Mouse (Mus musculus): Measurements from ENCODE around the gene Nectin4.

Gene Nectin4

GRCm38 (mm10) chr1:171410231-171410630 is 40.3 kb downstream of the Nectin4 start:
- in situ Hi-C loops (cut with MboI; ENCODE audit: unreplicated experiment in 2 of 2) = no loop called here

GRCm38 (mm10) chr1:171410947-171411484 is 41.1 kb downstream of the Nectin4 start, which contains the start of gene Usf1:
TSS of gene Usf1 (plus strand) at chr1:171411313.
- in situ Hi-C loops (cut with MboI; ENCODE audit: unreplicated experiment in 2 of 2) = no loop called here

- in situ Hi-C loops (cut with MboI; ENCODE audit: unreplicated experiment in 2 of 2) = no loop called here
Observed at GRCm38 (mm10) chr1:171411492-171411941, 41.6 kb downstream of the Nectin4 start.

- in situ Hi-C loops (cut with MboI; ENCODE audit: unreplicated experiment in 2 of 2) = no loop called here
Observed at GRCm38 (mm10) chr1:171412001-171412441, 42.1 kb downstream of the Nectin4 start.

- in situ Hi-C loops (cut with MboI; ENCODE audit: unreplicated experiment in 2 of 2) = no loop called here
Observed at GRCm38 (mm10) chr1:171412446-171412845, 42.5 kb downstream of the Nectin4 start.

- in situ Hi-C loops (cut with MboI; ENCODE audit: unreplicated experiment in 2 of 2) = no loop called here
Observed at GRCm38 (mm10) chr1:171413608-171414007, 43.7 kb downstream of the Nectin4 start.

GRCm38 (mm10) chr1:171418660-171419059 is 48.8 kb downstream of the Nectin4 start, which contains the start of gene Tstd1:
TSS of gene Tstd1 (plus strand) at chr1:171418872.
- in situ Hi-C loops (cut with MboI; ENCODE audit: unreplicated experiment in 2 of 2) = no loop called here

GRCm38 (mm10) chr1:171419291-171419882 is 49.5 kb downstream of the Nectin4 start:
- in situ Hi-C loops (cut with MboI; ENCODE audit: unreplicated experiment in 2 of 2) = no loop called here

- in situ Hi-C loops (cut with MboI; ENCODE audit: unreplicated experiment in 2 of 2) = no loop called here
Observed at GRCm38 (mm10) chr1:171419905-171420304, 50.0 kb downstream of the Nectin4 start.

- in situ Hi-C loops (cut with MboI; ENCODE audit: unreplicated experiment in 2 of 2) = no loop called here
Observed at GRCm38 (mm10) chr1:171422504-171423095, 52.7 kb downstream of the Nectin4 start.

GRCm38 (mm10) chr1:171424638-171425037 is 54.7 kb downstream of the Nectin4 start:
- in situ Hi-C loops (cut with MboI; ENCODE audit: unreplicated experiment in 2 of 2) = no loop called here

GRCm38 (mm10) chr1:171425126-171425525 is 55.2 kb downstream of the Nectin4 start:
- in situ Hi-C loops (cut with MboI; ENCODE audit: unreplicated experiment in 2 of 2) = no loop called here

GRCm38 (mm10) chr1:171432158-171432557 is 62.3 kb downstream of the Nectin4 start:
- in situ Hi-C loops (cut with MboI; ENCODE audit: unreplicated experiment in 2 of 2) = no loop called here

GRCm38 (mm10) chr1:171435288-171435814 is 65.5 kb downstream of the Nectin4 start:
- in situ Hi-C loops (cut with MboI; ENCODE audit: unreplicated experiment in 2 of 2) = no loop called here

GRCm38 (mm10) chr1:171435974-171436373 is 66.1 kb downstream of the Nectin4 start:
- in situ Hi-C loops (cut with MboI; ENCODE audit: unreplicated experiment in 2 of 2) = no loop called here

- in situ Hi-C loops (cut with MboI; ENCODE audit: unreplicated experiment in 2 of 2) = no loop called here
Observed at GRCm38 (mm10) chr1:171437264-171438013, 67.5 kb downstream of the Nectin4 start, which contains the start of gene F11r. TSS of gene F11r (plus strand) at chr1:171437535.
